Mouse (Mus musculus) forebrain, embryonic 11.5 days (tissue): ENCODE measurements around the gene Map6. TPM values are rescaled to one million over a fixed set of nuclear protein-coding genes. Genes with fewer than 3 reads are reported as not detected.

Experiments
- ATAC-seq: fragments of 200-750 bp; cut with Nextera tagmentation; replicated peaks from 2 replicates; pipeline ENCODE4 v1.8.0; 2017; ENCODE audit warnings: moderate TSS enrichment; ENCODE audit not compliant: low FRiP score
- DNase-seq: peaks from one replicate; pipeline ENCODE4 v3.0.0-alpha.2; 2017; ENCODE audit warnings: low spot score
- H3K27ac ChIP-seq: fragments of 300-500 bp; sonication (generic); 2 replicates; pipeline ENCODE4 v1.5.1; 2014; ENCODE audit warnings: low read depth, low read length
- H3K27me3 ChIP-seq: fragments of 300-500 bp; sonication (generic); 2 replicates; pipeline ENCODE4 v1.6.1; 2014; ENCODE audit warnings: mild to moderate bottlenecking, low read length, mixed read lengths; ENCODE audit not compliant: control insufficient read depth, insufficient read depth
- H3K36me3 ChIP-seq: fragments of 300-500 bp; sonication (generic); 2 replicates; pipeline ENCODE4 v1.6.1; 2014; ENCODE audit warnings: mild to moderate bottlenecking, low read length, moderate library complexity, mixed read lengths; ENCODE audit not compliant: control insufficient read depth, insufficient read depth
- H3K4me1 ChIP-seq: fragments of 300-500 bp; sonication (generic); replicated peaks from 2 replicates; pipeline ENCODE4 v1.6.1; 2014; ENCODE audit warnings: low read length, mixed read lengths; ENCODE audit not compliant: control insufficient read depth, insufficient read depth
- H3K4me2 ChIP-seq: fragments of 300-500 bp; sonication (generic); 2 replicates; pipeline ENCODE4 v1.6.1; 2014; ENCODE audit warnings: low read depth, mild to moderate bottlenecking, low read length, moderate library complexity, mixed read lengths; ENCODE audit not compliant: severe bottlenecking
- H3K4me3 ChIP-seq: fragments of 300-500 bp; sonication (generic); 2 replicates; pipeline ENCODE4 v1.5.1; 2014; ENCODE audit warnings: low read depth, low read length
- H3K9ac ChIP-seq: fragments of 300-500 bp; sonication (generic); 2 replicates; pipeline ENCODE4 v1.6.1; 2014; ENCODE audit warnings: low read length
- H3K9me3 ChIP-seq: fragments of 300-500 bp; sonication (generic); 2 replicates; pipeline ENCODE4 v1.6.1; 2016; ENCODE audit warnings: low read length, mixed read lengths; ENCODE audit not compliant: control insufficient read depth
- WGBS: fragments of 180-500 bp; shearing (Covaris S2); extraction: QIAGEN DNeasy Blood & Tissue Kit; methylation state at CpG from one replicate; pipeline ENCODE4 v1.1.7; 2014; 5-methylcytosine and 5-hydroxymethylcytosine counted together
- polyA plus RNA-seq: library from polyadenylated mRNA; unstranded; fragments of >200 nt; fragmentation: Nextera tagmentation; extraction: Ambion mirVana; gene quantifications from 2 replicates; pipeline ENCODE4 v1.2.1, GENCODE M21; 2014

Map6 gene
- 36.2 and 36.7 TPM in 2 replicates for polyA plus RNA-seq

- Histone ChIP-seq H3K4me3 (peak within 1 kb of the TSS; percentile 66), H3K9me3 (no peaks in the 10 kb centered on the region), H3K4me1 (peaks cover 15% of the 10 kb centered on the region; the same call in 1 of the 2 replicates), H3K27ac (peak within 1 kb of the TSS; percentile 93), H3K4me2 (peak within 1 kb of the TSS; percentile 100), H3K36me3 (no peaks in the 10 kb centered on the region), H3K9ac (peak within 1 kb of the TSS; percentile 75), H3K27me3 (peaks cover 8% of the 10 kb centered on the region)
- under 1% methylated on average over 34 of the region's 34 CpGs for WGBS
- peak; percentile 77 for DNase-seq
- ATAC-seq, result peak; percentile 57
Measured at GRCm38 (mm10) chr7:99267251-99267896, at the start of gene Map6. Gene Map6 (plus strand): TSS chr7:99267447.

GRCm38 (mm10) chr7:99224225-99224624 lies 43.0 kb upstream of the Map6 start:
- 63% methylated on average over 7 of the region's 7 CpGs for WGBS
- Histone ChIP-seq H3K27ac (no peak overlapping the region), H3K36me3 (no peaks in the 10 kb centered on the region), H3K9me3 (no peaks in the 10 kb centered on the region), H3K4me2 (no peak overlapping the region), H3K4me1 (no peaks in the 10 kb centered on the region; the same call in 1 of the 2 replicates), H3K4me3 (no peak overlapping the region), H3K9ac (no peak overlapping the region), H3K27me3 (no peaks in the 10 kb centered on the region)
- ATAC-seq (no peak), DNase-seq (no peak)

- Histone ChIP-seq H3K36me3 (no peaks in the 10 kb centered on the region), H3K4me3 (no peak overlapping the region), H3K27me3 (no peaks in the 10 kb centered on the region), H3K4me2 (no peak overlapping the region), H3K4me1 (no peaks in the 10 kb centered on the region; the same call in 1 of the 2 replicates), H3K9ac (no peak overlapping the region), H3K27ac (no peak overlapping the region), H3K9me3 (no peaks in the 10 kb centered on the region)
- WGBS, result 63% methylated on average over 1 of the region's 1 CpGs
- DNase-seq (no peak), ATAC-seq (no peak)
Measured at GRCm38 (mm10) chr7:99224648-99225190, 42.5 kb upstream of the Map6 start.

- Histone ChIP-seq H3K4me3 (no peak overlapping the region), H3K9me3 (no peaks in the 10 kb centered on the region), H3K4me2 (no peak overlapping the region), H3K9ac (no peak overlapping the region), H3K4me1 (no peaks in the 10 kb centered on the region), H3K36me3 (no peaks in the 10 kb centered on the region), H3K27ac (no peak overlapping the region), H3K27me3 (no peaks in the 10 kb centered on the region)
- 90% methylated on average over 6 of the region's 6 CpGs for WGBS
- ATAC-seq (no peak), DNase-seq (no peak)
Measured at GRCm38 (mm10) chr7:99225421-99225820, 41.8 kb upstream of the Map6 start.

GRCm38 (mm10) chr7:99226662-99227061 lies 40.6 kb upstream of the Map6 start:
- Histone ChIP-seq H3K9ac (no peak overlapping the region), H3K4me2 (no peak overlapping the region), H3K27me3 (no peaks in the 10 kb centered on the region), H3K4me3 (no peak overlapping the region), H3K27ac (no peak overlapping the region), H3K9me3 (no peaks in the 10 kb centered on the region), H3K36me3 (no peaks in the 10 kb centered on the region), H3K4me1 (no peaks in the 10 kb centered on the region)
- DNase-seq, result no peak
- ATAC-seq, result no peak
- WGBS, result 92% methylated on average over 10 of the region's 10 CpGs

- no peak overlapping the region for H3K4me2 ChIP-seq
- H3K4me1 ChIP-seq, result no peaks in the 10 kb centered on the region
- no peaks in the 10 kb centered on the region for H3K27me3 ChIP-seq
- no peak overlapping the region for H3K9ac ChIP-seq
- no peak for ATAC-seq
- H3K36me3 ChIP-seq, result no peaks in the 10 kb centered on the region
- 98% methylated on average over 4 of the region's 4 CpGs for WGBS
- no peak for DNase-seq
- no peak overlapping the region for H3K4me3 ChIP-seq
- no peaks in the 10 kb centered on the region for H3K9me3 ChIP-seq
- H3K27ac ChIP-seq, result no peak overlapping the region
Measured at GRCm38 (mm10) chr7:99227267-99227666, 40.0 kb upstream of the Map6 start.

- Histone ChIP-seq H3K27ac (no peak overlapping the region), H3K4me2 (no peak overlapping the region), H3K36me3 (no peaks in the 10 kb centered on the region), H3K9ac (no peak overlapping the region), H3K4me1 (no peaks in the 10 kb centered on the region), H3K9me3 (no peaks in the 10 kb centered on the region), H3K4me3 (no peak overlapping the region), H3K27me3 (no peaks in the 10 kb centered on the region)
- ATAC-seq, result no peak
- DNase-seq, result no peak
- 85% methylated on average over 8 of the region's 8 CpGs for WGBS
Measured at GRCm38 (mm10) chr7:99228825-99229224, 38.4 kb upstream of the Map6 start.

- WGBS, result 20% methylated on average over 2 of the region's 2 CpGs
- Histone ChIP-seq H3K27ac (no peak overlapping the region), H3K4me1 (no peaks in the 10 kb centered on the region), H3K9ac (no peak overlapping the region), H3K4me3 (no peak overlapping the region), H3K4me2 (no peak overlapping the region), H3K9me3 (no peaks in the 10 kb centered on the region), H3K27me3 (no peaks in the 10 kb centered on the region), H3K36me3 (no peaks in the 10 kb centered on the region)
- DNase-seq (peak; percentile 83), ATAC-seq (no peak)
Measured at GRCm38 (mm10) chr7:99229411-99229810, 37.8 kb upstream of the Map6 start.
